Mouse (Mus musculus): ENCODE data around the gene Tor4a. TPM values are rescaled to one million over a fixed set of nuclear protein-coding genes. Genes with fewer than 3 reads are reported as not detected.

Gene Tor4a
- polyA plus RNA-seq, 1 experiment from 2014 or later, result 12.8 TPM

DNA sequence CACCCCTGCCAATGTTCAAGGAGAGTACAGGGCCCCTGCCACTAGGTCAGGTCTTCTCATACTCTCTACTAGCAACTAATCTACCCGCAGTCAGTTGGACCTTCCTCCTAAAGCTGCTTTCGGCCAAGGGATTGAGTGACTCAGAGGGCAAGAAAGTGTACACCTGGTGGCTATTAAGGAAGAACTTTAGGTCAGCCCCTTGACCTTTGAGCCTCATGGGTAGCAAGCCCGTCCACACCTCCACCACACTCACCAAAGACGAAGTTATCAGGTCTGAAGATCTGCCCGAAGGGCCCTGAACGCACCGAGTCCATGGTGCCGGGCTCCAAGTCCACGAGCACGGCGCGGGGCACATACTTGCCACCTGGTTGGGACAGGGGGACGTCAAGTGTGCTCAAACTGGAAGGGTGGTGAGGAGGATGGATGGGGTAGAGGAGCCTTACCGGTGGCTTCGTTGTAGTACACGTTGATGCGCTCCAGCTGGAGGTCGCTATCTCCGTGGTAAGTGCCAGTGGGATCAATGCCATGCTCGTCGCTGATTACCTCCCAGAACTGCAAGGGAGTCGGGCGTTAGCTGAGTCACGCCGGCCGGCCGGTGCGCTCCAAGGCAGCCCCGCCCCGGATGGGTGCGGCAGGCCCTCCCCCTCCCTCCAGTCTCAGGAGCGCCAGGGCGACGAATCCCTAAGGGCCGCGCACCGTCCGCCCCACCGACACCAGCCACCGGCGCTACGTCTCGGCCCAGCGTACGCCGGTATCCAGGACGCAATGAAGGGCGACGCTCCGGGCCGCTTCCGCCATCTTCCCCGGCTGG is 27.2 kb upstream of the Tor4a start:
- H3K9me3 ChIP-seq (ENCODE audit: control insufficient read depth, low read depth, low read length), result no peaks in the 10 kb centered on the region
- H3K4me3 ChIP-seq (ENCODE audit: low read depth, low read length), result peak overlapping the region; percentile 89
- H3K27ac ChIP-seq (ENCODE audit: low read length), result peak overlapping the region; percentile 96
- 1% methylated on average over 53 of the region's 53 CpGs for WGBS
- H3K9ac ChIP-seq (replicated peaks; ENCODE audit: low read depth, low read length), result peak overlapping the region; percentile 82
- peak overlapping the region; percentile 89 for H3K4me2 ChIP-seq (replicated peaks; ENCODE audit: low read depth, low read length)
- H3K36me3 ChIP-seq (ENCODE audit: control insufficient read depth, insufficient read depth, low read length), result peaks cover 6% of the 10 kb centered on the region
- ATAC-seq (ENCODE audit: insufficient number of reproducible peaks, insufficient read depth, low FRiP score, low read depth), result peak; percentile 57
- peaks cover 8% of the 10 kb centered on the region; the same call in 1 of the 2 replicates for H3K4me1 ChIP-seq (ENCODE audit: control insufficient read depth, insufficient read depth, low read length)
- H3K27me3 ChIP-seq (ENCODE audit: control insufficient read depth, insufficient read depth, low read length), result no peaks in the 10 kb centered on the region

DNA sequence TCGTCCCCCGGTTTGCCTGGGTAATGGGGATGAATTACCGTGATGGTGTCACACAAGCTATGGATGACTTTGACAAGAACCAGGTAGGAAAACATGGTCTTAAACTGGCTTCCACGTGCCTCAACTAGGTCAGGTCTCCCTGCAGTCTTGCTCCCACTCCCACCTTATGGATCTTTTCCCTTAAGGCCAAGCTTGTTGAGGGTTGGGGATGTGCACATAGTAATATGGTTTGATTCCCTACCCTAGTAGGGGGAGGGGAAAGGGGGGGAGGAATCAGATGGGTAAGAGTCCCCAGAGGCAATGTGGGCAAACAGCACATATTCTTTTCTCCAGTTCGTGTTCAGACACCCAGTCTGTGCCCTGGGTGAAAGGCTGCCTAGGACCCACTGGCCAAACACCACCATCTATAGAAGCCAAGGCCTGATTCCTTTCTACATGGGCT is 24.7 kb upstream of the Tor4a start:
- Histone ChIP-seq H3K9ac (replicated peaks; ENCODE audit: low read depth, low read length) (no peak overlapping the region), H3K4me3 (ENCODE audit: low read depth, low read length) (no peak overlapping the region), H3K9me3 (ENCODE audit: control insufficient read depth, low read depth, low read length) (no peaks in the 10 kb centered on the region), H3K27me3 (ENCODE audit: control insufficient read depth, insufficient read depth, low read length) (no peaks in the 10 kb centered on the region), H3K27ac (ENCODE audit: low read length) (no peak overlapping the region), H3K4me2 (replicated peaks; ENCODE audit: low read depth, low read length) (no peak overlapping the region), H3K4me1 (ENCODE audit: control insufficient read depth, insufficient read depth, low read length) (peaks cover 8% of the 10 kb centered on the region; the same call in 1 of the 2 replicates), H3K36me3 (ENCODE audit: control insufficient read depth, insufficient read depth, low read length) (peaks cover 6% of the 10 kb centered on the region)
- no peak for ATAC-seq (ENCODE audit: insufficient number of reproducible peaks, insufficient read depth, low FRiP score, low read depth)
- WGBS, result 72% methylated on average over 5 of the region's 5 CpGs

DNA sequence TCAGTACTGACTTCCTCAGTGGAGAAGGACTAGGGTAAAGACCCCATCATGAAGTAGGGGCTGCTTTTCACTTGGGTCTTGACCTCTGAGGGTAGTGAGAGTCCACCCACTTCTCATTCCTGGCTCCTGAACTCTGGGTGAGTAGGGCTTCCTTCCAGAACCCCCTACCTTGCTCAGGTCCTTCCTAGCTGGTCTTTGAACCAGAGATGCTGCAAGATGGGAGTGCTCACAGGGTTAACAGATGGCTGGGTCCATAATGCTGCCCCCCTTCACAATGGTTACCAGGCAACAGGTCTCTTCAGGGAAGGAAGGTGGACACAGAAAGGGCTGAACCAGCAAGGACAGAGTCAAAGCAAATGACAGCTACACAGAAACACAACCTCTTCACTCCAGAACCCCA is 21.8 kb upstream of the Tor4a start, which contains the start of gene Fam166a:
Fam166a (plus strand) TSS at position 301 of the 400 bp plus-strand sequence.
- Histone ChIP-seq H3K4me1 (ENCODE audit: control insufficient read depth, insufficient read depth, low read length) (peaks cover 2% of the 10 kb centered on the region; the same call in 1 of the 2 replicates), H3K4me3 (ENCODE audit: low read depth, low read length) (no peak within 1 kb of the TSS), H3K9me3 (ENCODE audit: control insufficient read depth, low read depth, low read length) (no peaks in the 10 kb centered on the region), H3K36me3 (ENCODE audit: control insufficient read depth, insufficient read depth, low read length) (peaks cover 6% of the 10 kb centered on the region), H3K4me2 (replicated peaks; ENCODE audit: low read depth, low read length) (no peak within 1 kb of the TSS), H3K27me3 (ENCODE audit: control insufficient read depth, insufficient read depth, low read length) (no peaks in the 10 kb centered on the region), H3K27ac (ENCODE audit: low read length) (no peak within 1 kb of the TSS), H3K9ac (replicated peaks; ENCODE audit: low read depth, low read length) (no peak within 1 kb of the TSS)
- no peak for ATAC-seq (ENCODE audit: insufficient number of reproducible peaks, insufficient read depth, low FRiP score, low read depth)

DNA sequence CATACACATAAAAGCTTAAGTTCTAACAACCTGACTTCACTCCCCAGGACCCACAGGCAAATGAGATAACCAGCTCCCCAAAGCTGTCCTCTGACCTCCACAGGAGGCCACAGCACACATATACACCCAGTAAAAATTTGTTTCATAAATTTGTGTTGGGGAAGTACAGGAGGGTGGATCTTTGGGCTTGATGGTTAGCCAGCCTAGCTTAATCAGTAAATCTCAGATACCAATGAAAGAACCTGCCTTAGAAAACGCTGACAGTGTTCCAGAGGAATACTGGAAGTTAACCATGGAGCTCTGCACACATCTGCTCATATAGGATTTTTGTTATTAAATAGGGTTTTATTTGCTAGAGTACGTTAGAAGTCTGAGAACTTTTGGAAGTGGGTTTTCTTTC is 21.0 kb upstream of the Tor4a start:
- 62% methylated on average over 2 of the region's 2 CpGs for WGBS
- no peak overlapping the region for H3K27ac ChIP-seq (ENCODE audit: low read length)

DNA sequence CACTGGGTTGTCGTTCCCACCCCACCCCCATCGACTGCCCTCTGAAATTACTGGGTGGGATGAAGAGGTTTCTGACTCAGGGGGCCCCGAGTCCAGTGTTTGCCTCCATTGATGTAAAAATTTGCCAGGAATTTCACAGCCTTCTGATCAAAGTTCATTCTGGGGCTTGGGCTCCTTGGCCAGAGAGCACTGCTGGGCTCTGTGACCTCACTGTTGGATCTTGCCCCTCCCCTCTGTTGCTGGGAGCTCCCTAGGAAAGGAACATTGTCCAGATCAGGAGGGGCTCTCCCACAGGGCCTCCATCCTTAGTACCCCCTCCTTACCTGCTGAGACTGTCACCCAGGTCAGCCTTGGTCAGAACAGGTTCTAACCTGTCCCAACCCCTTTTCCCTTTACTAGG is 17.8 kb upstream of the Tor4a start, which contains the start of gene Stpg3:
Stpg3 (minus strand) TSS at position 194 of the 400 bp plus-strand sequence.
- Histone ChIP-seq H3K27me3 (ENCODE audit: control insufficient read depth, insufficient read depth, low read length) (no peaks in the 10 kb centered on the region), H3K4me2 (replicated peaks; ENCODE audit: low read depth, low read length) (no peak within 1 kb of the TSS), H3K27ac (ENCODE audit: low read length) (no peak within 1 kb of the TSS), H3K9ac (replicated peaks; ENCODE audit: low read depth, low read length) (no peak within 1 kb of the TSS), H3K4me1 (ENCODE audit: control insufficient read depth, insufficient read depth, low read length) (peaks cover 13% of the 10 kb centered on the region), H3K9me3 (ENCODE audit: control insufficient read depth, low read depth, low read length) (no peaks in the 10 kb centered on the region), H3K36me3 (ENCODE audit: control insufficient read depth, insufficient read depth, low read length) (no peaks in the 10 kb centered on the region; the same call in 1 of the 2 replicates), H3K4me3 (ENCODE audit: low read depth, low read length) (no peak within 1 kb of the TSS)
- WGBS, result 69% methylated on average over 3 of the region's 3 CpGs
- no peak for ATAC-seq (ENCODE audit: insufficient number of reproducible peaks, insufficient read depth, low FRiP score, low read depth)

More for the DNA sequence above, 21.0 kb upstream of the Tor4a start:
- Histone ChIP-seq H3K9me3 (ENCODE audit: control insufficient read depth, low read depth, low read length) (no peaks in the 10 kb centered on the region), H3K36me3 (ENCODE audit: control insufficient read depth, insufficient read depth, low read length) (peaks cover 6% of the 10 kb centered on the region), H3K4me2 (replicated peaks; ENCODE audit: low read depth, low read length) (no peak overlapping the region), H3K4me1 (ENCODE audit: control insufficient read depth, insufficient read depth, low read length) (no peaks in the 10 kb centered on the region), H3K4me3 (ENCODE audit: low read depth, low read length) (no peak overlapping the region), H3K9ac (replicated peaks; ENCODE audit: low read depth, low read length) (no peak overlapping the region), H3K27me3 (ENCODE audit: control insufficient read depth, insufficient read depth, low read length) (no peaks in the 10 kb centered on the region)
- ATAC-seq (ENCODE audit: insufficient number of reproducible peaks, insufficient read depth, low FRiP score, low read depth), result no peak

DNA sequence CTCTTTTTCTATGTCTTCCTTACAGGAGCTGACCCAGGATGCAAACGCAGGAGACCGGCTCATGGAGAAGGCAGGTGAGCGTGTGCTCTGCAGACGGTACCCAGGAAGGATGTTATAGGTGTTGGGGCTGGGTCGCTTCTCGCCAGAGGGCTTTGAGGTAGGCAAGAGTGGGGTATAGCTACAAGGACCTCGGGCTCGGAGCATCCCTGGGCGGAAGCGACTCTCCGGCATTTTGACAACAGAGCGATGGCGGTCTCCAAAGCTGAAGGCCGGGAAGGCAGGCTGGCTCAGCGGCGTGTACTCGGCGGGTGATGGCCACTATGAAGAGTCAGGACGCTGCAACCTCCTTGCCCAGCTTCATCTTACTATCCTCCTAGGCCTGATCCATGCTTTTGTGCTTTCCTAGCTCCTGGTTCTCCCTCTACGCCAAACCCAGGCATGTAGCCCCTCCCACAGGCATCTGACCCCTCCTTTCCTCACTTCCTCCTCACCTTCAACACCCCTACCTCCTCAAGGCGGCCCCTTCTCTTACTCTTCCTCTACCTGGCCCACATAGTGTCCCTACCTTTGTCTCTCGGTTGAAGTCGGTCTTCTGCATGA is 16.7 kb upstream of the Tor4a start:
- no peak overlapping the region for H3K9ac ChIP-seq (replicated peaks; ENCODE audit: low read depth, low read length)
- H3K4me2 ChIP-seq (replicated peaks; ENCODE audit: low read depth, low read length), result no peak overlapping the region
- WGBS, result 61% methylated on average over 23 of the region's 23 CpGs
- H3K27ac ChIP-seq (ENCODE audit: low read length), result no peak overlapping the region
- H3K27me3 ChIP-seq (ENCODE audit: control insufficient read depth, insufficient read depth, low read length), result no peaks in the 10 kb centered on the region
- no peaks in the 10 kb centered on the region for H3K9me3 ChIP-seq (ENCODE audit: control insufficient read depth, low read depth, low read length)
- ATAC-seq (ENCODE audit: insufficient number of reproducible peaks, insufficient read depth, low FRiP score, low read depth), result no peak
- H3K4me1 ChIP-seq (ENCODE audit: control insufficient read depth, insufficient read depth, low read length), result peaks cover 13% of the 10 kb centered on the region
- no peak overlapping the region for H3K4me3 ChIP-seq (ENCODE audit: low read depth, low read length)
- peaks cover 5% of the 10 kb centered on the region for H3K36me3 ChIP-seq (ENCODE audit: control insufficient read depth, insufficient read depth, low read length)

DNA sequence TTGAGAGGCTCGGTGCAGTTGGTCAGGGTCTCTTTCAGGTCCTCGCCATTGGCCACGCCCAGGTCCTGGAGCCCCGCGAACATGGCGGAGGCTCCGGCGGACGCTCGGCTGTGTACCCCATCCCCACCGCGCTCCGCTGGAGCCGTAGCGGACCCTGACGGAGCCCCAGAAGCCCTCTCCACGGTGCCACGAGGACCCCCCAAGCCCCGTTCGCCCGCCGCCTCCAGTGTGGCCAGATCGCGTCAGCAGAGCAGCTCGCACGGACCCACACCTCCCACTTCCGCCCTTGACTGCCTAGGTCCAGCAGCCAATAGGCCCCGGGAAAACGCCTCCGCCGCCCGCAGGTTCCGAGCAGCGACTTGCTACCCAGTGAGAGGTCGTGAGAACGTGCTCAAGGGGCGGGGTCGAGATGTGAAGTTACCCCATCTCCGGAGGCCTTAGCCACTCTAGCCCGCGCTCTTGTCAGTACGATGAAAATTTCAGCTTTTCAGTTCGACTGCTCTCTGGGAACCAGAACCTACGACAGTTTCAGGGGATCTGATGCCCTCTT is 14.5 kb upstream of the Tor4a start, which contains the start of gene Nelfb:
Nelfb (minus strand) TSS at position 369 of the 550 bp plus-strand sequence.
- peak within 1 kb of the TSS; percentile 82 for H3K4me2 ChIP-seq (replicated peaks; ENCODE audit: low read depth, low read length)
- peak within 1 kb of the TSS; percentile 67 for H3K9ac ChIP-seq (replicated peaks; ENCODE audit: low read depth, low read length)
- no peaks in the 10 kb centered on the region for H3K9me3 ChIP-seq (ENCODE audit: control insufficient read depth, low read depth, low read length)
- peaks cover 22% of the 10 kb centered on the region for H3K36me3 ChIP-seq (ENCODE audit: control insufficient read depth, insufficient read depth, low read length)
- no peaks in the 10 kb centered on the region for H3K27me3 ChIP-seq (ENCODE audit: control insufficient read depth, insufficient read depth, low read length)
- H3K27ac ChIP-seq (ENCODE audit: low read length), result peak within 1 kb of the TSS; percentile 80
- WGBS, result under 1% methylated on average over 44 of the region's 44 CpGs
- H3K4me3 ChIP-seq (ENCODE audit: low read depth, low read length), result peak within 1 kb of the TSS; percentile 68
- H3K4me1 ChIP-seq (ENCODE audit: control insufficient read depth, insufficient read depth, low read length), result peaks cover 13% of the 10 kb centered on the region
- peak; percentile 92 for ATAC-seq (ENCODE audit: insufficient number of reproducible peaks, insufficient read depth, low FRiP score, low read depth)

DNA sequence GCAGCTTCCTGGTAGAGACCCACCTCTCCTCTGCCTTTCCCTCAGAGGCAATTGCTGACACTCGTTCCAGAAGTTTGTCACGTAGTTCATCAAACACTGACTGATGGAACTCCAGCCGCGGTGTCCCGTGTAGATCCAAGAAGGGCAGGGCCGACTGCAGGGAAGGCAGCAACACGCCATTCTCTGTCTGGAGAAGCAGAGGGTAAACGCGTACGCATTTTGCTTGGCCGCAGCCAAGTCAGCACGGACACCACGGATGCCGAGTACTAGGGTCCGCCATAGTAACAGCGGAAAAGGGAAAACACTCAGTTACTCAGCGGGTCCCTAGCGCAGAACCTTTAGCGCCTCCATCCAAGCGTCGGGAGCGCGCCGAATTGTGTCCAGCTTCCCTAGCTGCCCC is 14.0 kb upstream of the Tor4a start:
- Histone ChIP-seq H3K9ac (replicated peaks; ENCODE audit: low read depth, low read length) (peak overlapping the region; percentile 67), H3K27ac (ENCODE audit: low read length) (peak overlapping the region; percentile 80; the same call in 1 of the 2 replicates), H3K36me3 (ENCODE audit: control insufficient read depth, insufficient read depth, low read length) (peaks cover 27% of the 10 kb centered on the region), H3K4me2 (replicated peaks; ENCODE audit: low read depth, low read length) (peak overlapping the region; percentile 82), H3K4me1 (ENCODE audit: control insufficient read depth, insufficient read depth, low read length) (peaks cover 13% of the 10 kb centered on the region), H3K4me3 (ENCODE audit: low read depth, low read length) (peak overlapping the region; percentile 68), H3K9me3 (ENCODE audit: control insufficient read depth, low read depth, low read length) (no peaks in the 10 kb centered on the region), H3K27me3 (ENCODE audit: control insufficient read depth, insufficient read depth, low read length) (no peaks in the 10 kb centered on the region)
- no peak; the same call in 1 of the 2 replicates for ATAC-seq (ENCODE audit: insufficient number of reproducible peaks, insufficient read depth, low FRiP score, low read depth)
- WGBS, result under 1% methylated on average over 24 of the region's 24 CpGs
